22 mouse cellular contexts compared by ENCODE assay signal in genomic region chr17:64093716-64094115, GRCm38 (mm10).
A peak's percentile ranks its signal among the peaks of the same experiment; 100 is the strongest.
DNase-seq lines count a peak whose midpoint lies in the region; ATAC-seq and TF ChIP-seq lines count a peak whose summit lies in the region.
"Had no signal": no experiment of that assay in that cellular context is flagged by ENCODE, and none has a peak within 500 bp of the region (broad histone marks: within the 10 kb centered on the region; RNA-seq: fewer than 3 reads in every experiment).

No protein-coding gene starts in this region.

- 0 out of 2 replicates have a peak, but pooled peaks have one; percentile 30 for TF ChIP-seq EP300 in lung, postnatal 0 days (IDR thresholded peaks at IDR 0.05)

- TF ChIP-seq CTCF in lung, postnatal 0 days (IDR thresholded peaks at IDR 0.05), result no peak
- TF ChIP-seq CTCF in C2C12 (IDR thresholded peaks at IDR 0.05; ENCODE audit: control insufficient read depth, insufficient read depth, insufficient read length), result no peak

- no peak for ATAC-seq in lung, postnatal 0 days
- ATAC-seq: forebrain, embryonic 15.5 days; hindbrain, embryonic 16.5 days; inflammation-experienced regulatory T-cells, adult 6 months; intestine, postnatal 0 days had no signal

- H3K27me3 ChIP-seq in lung, postnatal 0 days (replicated peaks; ENCODE audit: insufficient read depth, low read length), result no peaks in the 10 kb centered on the region
- no peaks in the 10 kb centered on the region for H3K27me3 ChIP-seq in C2C12 (ENCODE audit: control insufficient read depth, insufficient read depth, insufficient read length)
- H3K27me3 ChIP-seq: forebrain, embryonic 15.5 days; heart, embryonic 12.5 days; hindbrain, embryonic 12.5 days had no signal

- no peak overlapping the region for H3K9ac ChIP-seq in lung, postnatal 0 days (replicated peaks; ENCODE audit: low read depth)
- H3K9ac ChIP-seq: forebrain, embryonic 15.5 days; heart, embryonic 12.5 days; hindbrain, embryonic 12.5 days had no signal

- intact Hi-C loops in left cerebral cortex, postnatal 10 days (cut with DNase I), result no loop called here

- no peaks in the 10 kb centered on the region for H3K9me3 ChIP-seq in lung, postnatal 0 days (ENCODE audit: low read length)
- H3K9me3 ChIP-seq: embryonic facial prominence, embryonic 10.5 days; forebrain, embryonic 15.5 days; G1E; heart, embryonic 12.5 days; hindbrain, embryonic 12.5 days had no signal

- no peak overlapping the region for H3ac ChIP-seq in C2C12 (ENCODE audit: control insufficient read depth, insufficient read length, low read depth)

- no peak overlapping the region for H3K4me2 ChIP-seq in lung, postnatal 0 days (replicated peaks; ENCODE audit: low read depth, low read length)
- H3K4me2 ChIP-seq: forebrain, embryonic 15.5 days; heart, embryonic 12.5 days; hindbrain, embryonic 12.5 days had no signal

- no peaks in the 10 kb centered on the region for H3K79me3 ChIP-seq in C2C12 (ENCODE audit: low read depth)

- H3K4me1 ChIP-seq in lung, postnatal 0 days (ENCODE audit: insufficient read depth, low read depth, low read length), result no peaks in the 10 kb centered on the region

- DNase-seq in lung, postnatal 0 days (ENCODE audit: low spot score), result no peak
- no peak for DNase-seq in lung, postnatal 36 days
- DNase-seq in brain, adult 2 months (ENCODE audit: low read depth, low spot score), result peak; percentile 67
- DNase-seq in urinary bladder, postnatal 10 days (ENCODE audit: low spot score), result no peak
- DNase-seq in right cerebral cortex, postnatal 36 days (ENCODE audit: low spot score in 2 of 2), result no peak
- DNase-seq in left cerebral cortex, postnatal 10 days (ENCODE audit: extremely low spot score in 1 of 2, low spot score in 2 of 2), result no peak
- DNase-seq: adrenal gland, postnatal 25 days; cerebellum, adult 2 months; cerebellum, postnatal 10 days; gastrocnemius, postnatal 14 days; heart, postnatal 4 days; kidney, adult 8-10 months had no signal

- WGBS in lung, postnatal 0 days, result 81% methylated on average over 2 of the region's 2 CpGs

- H3K27ac ChIP-seq in lung, postnatal 0 days (ENCODE audit: low read length), result no peak overlapping the region
- H3K27ac ChIP-seq: embryonic facial prominence, embryonic 10.5 days; forebrain, embryonic 15.5 days; hindbrain, embryonic 12.5 days had no signal

- H3K4me3 ChIP-seq in lung, postnatal 0 days (ENCODE audit: low read depth, low read length), result no peak overlapping the region
- H3K4me3 ChIP-seq in C2C12 (ENCODE audit: insufficient read depth, poor library complexity, severe bottlenecking), result no peak overlapping the region
- H3K4me3 ChIP-seq: embryonic facial prominence, embryonic 10.5 days; erythroblast, embryonic 14.5 days; forebrain, embryonic 15.5 days; heart, embryonic 12.5 days; hindbrain, embryonic 12.5 days had no signal

- no peaks in the 10 kb centered on the region for H3K79me2 ChIP-seq in C2C12 (ENCODE audit: control insufficient read depth, insufficient read depth)

- no peaks in the 10 kb centered on the region for H3K36me3 ChIP-seq in lung, postnatal 0 days (ENCODE audit: insufficient read depth, low read length)
- peaks cover 14% of the 10 kb centered on the region for H3K36me3 ChIP-seq in C2C12 (ENCODE audit: control insufficient read depth, insufficient read depth)
- H3K36me3 ChIP-seq: embryonic facial prominence, embryonic 10.5 days; forebrain, embryonic 15.5 days; hindbrain, embryonic 12.5 days had no signal

TF ChIP-seq in C2C12, 6 proteins besides CTCF, POLR2A, EP300 and RAD21:
- TF ChIP-seq FOSL1 (IDR thresholded peaks at IDR 0.05; ENCODE audit: insufficient read depth, low read length, poor library complexity, severe bottlenecking), result peak; percentile 98
- peak; percentile 22 for TF ChIP-seq CEBPB (IDR thresholded peaks at IDR 0.05; ENCODE audit: low read depth)
- peak; percentile 27 for TF ChIP-seq MYOD1 (IDR thresholded peaks at IDR 0.05; ENCODE audit: control insufficient read depth, insufficient read length, low read depth)
- no peak for TF ChIP-seq USF1 (IDR thresholded peaks at IDR 0.05; ENCODE audit: low read depth)
- no peak for TF ChIP-seq MYOG (IDR thresholded peaks at IDR 0.05; ENCODE audit: control insufficient read depth, extremely low read depth, insufficient read length)
- no peak for TF ChIP-seq MAX (IDR thresholded peaks at IDR 0.05)
